Mouse (Mus musculus) urinary bladder, postnatal 36 days (tissue): ENCODE results near the gene Setd7.

Source experiments
- DNase-seq, 2 experiments: peaks; one replicate each; pipeline ENCODE4 v3.0.0; 2022; ENCODE audit warnings: low spot score in 2 of 2, mixed read lengths in 1 of 2

Setd7 gene

DNA sequence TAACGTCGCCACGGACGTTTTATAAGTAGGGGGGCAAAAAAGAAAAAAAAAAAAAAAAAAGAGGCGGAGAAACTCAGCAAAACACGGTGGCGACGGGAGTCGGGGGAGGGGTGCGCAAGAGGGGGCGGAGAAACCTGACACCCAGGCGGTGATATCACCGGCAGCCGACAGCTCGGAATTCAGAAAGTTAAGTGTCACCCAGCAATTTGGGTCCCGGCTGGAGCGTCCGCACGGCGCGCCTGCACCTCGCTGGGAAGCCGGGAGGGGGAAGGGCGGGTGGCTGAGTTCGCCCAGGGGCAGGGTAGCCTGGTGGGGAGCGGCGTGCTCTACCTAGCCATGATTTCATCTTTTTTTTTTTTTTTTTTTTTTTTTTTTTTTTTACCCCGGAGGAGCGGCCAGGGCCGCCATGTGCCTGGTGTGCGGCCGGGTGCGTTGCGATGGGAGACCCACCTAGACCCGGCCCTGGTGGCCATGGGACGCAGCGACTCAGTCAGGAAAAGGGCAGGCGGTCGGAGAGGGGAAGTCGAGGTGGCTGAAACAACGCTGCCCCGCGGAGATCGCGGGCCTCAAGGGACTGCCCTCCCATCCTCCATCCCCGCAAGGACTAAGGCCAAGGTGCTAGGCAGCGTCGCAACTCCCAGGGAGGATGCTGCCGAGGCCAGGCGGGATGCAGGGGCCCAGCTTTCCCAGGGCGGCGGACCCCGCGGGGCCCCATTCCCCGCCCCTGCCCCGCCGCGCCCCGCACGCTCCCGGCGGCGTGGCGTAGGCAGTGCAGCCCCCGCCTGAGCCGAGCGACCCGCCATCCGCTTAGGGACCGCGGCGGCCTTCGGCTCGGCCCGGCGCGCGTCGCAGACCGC lies 857 bp downstream of the Setd7 start:
- DNase-seq = peak; percentile 66 to 88

DNA sequence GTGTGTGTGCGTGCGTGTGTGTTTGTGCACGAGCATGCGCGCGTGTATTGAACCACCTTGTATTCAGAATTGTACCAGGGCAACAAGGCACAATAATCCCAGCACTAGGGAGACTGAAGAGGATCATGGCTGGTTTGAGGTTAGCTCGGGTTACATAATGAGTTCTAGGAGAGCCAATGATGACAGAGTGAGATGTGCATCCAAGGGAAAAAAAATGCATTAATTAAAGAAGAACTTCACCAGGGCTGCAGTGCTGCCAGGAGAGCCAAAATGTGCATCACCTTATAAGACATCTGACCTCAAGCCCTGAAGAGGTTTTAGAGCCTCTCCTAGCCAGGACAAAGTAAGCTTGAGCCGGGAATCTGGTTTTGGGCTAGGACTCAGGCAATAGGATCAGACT lies 5.1 kb downstream of the Setd7 start:
- DNase-seq = no peak

DNA sequence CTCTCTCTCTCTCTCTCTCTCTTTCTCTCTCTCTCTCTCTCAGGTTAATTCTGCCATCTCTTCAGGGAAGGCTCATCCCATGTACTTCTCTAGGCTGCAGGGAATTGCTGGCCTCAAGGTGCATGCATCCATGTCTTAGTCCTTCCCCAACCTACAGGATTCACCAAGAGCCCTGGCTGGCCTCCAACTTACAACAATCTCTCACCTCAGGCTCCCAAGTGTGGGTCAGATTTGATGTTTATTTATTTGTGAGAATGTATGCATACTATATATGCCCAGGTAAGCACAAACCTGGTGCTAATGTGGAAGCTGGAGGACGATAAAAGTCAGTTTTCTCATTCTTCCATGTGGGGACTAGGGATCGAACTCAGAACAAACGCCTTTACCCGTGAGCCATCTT lies 5.8 kb downstream of the Setd7 start:
- no peak for DNase-seq

DNA sequence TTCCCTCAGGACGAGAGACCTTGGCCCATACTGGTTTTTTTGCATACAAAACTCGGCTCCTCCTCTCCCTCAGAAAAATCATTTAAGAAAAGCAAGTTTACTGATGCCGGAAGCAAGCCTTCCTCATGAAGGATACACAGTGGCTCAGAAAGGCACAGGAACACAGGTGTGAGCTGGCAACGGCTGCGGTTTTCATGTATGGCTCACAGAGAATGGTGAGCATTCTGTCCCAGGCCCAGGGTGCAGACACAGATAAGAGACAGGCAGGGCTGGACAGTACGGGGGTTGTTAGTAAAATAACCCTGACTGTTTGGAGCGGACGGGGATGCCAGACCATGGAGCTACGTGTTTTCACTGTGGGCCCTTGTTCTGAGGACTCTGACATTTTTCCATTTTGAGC lies 6.6 kb downstream of the Setd7 start:
- no peak for DNase-seq

DNA sequence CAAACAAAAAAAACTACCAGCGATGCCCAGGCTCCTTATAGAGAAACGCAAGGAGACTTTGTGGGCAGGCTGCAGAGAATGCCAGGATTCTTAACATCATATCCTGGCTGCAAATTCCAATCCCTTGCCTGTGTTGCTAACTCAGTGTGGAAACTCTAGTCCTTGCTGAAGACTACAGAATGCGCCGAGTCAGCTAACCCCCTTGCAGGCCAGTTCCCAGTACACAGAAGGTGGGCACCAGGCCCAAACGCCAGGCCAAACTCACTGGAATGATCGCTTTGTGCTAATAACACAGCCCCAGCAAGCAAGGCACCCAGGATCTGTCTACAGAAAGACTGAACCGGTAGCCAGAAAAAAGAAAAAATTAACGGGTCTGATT lies 7.2 kb downstream of the Setd7 start:
- peak in 1 of 2 experiments; percentile 73 for DNase-seq

DNA sequence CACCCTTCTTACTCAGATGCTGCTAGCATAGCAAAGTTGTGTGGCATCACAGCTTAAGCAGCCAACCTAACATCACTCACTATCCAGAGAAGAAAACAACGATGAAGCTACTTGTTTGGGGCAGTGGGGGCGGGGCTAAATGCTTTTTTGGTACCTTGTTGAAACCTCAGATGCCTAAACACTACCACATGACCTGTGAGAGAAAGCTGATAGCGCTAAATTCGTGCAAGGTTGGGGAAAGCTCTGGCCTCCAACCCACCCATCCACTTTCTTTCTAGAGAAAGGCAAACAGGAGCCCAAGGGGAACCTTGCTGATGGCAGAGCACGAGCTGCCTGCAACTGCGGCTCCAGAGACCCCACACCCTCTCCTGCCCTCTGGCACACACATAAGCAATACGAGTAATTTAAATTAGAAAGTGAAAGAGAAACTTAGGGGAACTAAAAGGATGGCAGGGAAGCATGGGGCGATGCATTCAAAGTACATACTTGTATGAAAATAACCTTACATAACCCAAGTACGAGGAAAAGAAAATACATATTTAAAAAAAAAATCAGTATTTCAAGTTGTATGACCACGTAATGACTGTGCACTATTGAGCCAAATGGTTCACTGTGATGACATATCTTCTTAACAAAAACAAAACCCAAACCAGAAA lies 7.7 kb downstream of the Setd7 start:
- DNase-seq = no peak

DNA sequence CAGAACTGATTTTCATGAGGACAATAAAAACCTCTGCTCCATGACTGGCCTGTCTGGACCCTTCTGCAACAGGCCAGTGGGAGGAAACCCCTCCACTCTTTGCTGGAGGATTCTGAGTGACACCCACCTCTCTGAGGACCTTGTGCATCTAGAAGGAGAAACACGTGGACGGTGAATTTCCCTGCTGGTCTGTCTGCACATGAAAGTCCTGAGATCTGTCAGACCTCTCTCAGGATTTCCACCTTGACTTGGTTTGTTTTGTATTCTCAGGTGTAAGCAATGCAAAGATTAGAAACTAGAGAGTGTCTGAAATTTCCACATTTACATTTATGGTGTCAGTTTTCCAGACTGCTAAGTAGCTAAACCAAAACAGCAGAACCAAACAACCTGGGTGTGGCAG lies 8.5 kb downstream of the Setd7 start:
- DNase-seq = no peak

DNA sequence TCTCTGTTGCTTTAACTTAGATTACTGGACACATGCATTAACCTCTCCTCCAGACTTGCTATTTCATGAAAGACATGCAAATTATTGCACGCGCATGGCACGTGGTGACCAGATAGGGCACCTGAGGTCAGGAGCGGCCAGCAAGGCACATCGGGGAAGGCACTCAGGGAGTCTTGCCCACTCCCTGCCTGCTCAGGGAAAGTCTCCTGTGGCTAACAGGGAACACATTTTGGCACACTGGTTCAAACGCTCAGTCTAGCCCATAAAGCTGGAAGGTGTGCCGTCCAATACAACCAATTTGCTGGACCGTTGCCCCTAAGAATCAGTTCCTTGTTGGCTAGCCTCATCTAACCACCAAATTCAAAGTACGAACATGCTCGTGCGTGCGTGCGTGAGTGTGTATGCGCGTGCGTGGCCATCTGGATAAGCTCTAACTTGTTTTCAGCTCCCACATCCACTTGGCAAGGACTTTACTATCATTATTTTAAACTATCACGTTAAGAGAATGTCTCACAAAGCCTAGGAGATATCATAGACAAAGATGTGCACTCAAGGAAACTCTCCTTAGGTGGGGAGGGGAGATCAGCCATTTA lies 11.6 kb downstream of the Setd7 start:
- DNase-seq = peak in 1 of 2 experiments; percentile 51

DNA sequence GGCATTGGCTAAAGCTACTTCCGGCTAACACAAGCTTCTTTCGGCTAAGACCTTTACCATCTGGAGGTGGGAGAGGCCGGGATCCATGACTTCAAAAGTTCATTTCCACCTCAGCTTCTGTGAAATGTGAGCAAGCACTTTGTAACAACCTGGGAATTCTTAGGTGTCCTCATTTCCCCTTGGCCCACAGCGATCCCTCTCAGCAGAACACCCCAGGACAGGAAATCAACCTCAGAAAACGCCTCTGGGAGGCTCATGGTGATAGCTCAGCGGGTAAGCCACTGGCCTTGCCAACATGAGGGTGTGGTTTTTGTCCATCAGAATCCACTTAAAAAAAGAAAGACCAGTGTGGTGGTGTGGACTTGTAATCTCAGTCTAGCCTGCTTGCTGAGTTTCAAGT lies 13.1 kb downstream of the Setd7 start:
- DNase-seq = no peak

DNA sequence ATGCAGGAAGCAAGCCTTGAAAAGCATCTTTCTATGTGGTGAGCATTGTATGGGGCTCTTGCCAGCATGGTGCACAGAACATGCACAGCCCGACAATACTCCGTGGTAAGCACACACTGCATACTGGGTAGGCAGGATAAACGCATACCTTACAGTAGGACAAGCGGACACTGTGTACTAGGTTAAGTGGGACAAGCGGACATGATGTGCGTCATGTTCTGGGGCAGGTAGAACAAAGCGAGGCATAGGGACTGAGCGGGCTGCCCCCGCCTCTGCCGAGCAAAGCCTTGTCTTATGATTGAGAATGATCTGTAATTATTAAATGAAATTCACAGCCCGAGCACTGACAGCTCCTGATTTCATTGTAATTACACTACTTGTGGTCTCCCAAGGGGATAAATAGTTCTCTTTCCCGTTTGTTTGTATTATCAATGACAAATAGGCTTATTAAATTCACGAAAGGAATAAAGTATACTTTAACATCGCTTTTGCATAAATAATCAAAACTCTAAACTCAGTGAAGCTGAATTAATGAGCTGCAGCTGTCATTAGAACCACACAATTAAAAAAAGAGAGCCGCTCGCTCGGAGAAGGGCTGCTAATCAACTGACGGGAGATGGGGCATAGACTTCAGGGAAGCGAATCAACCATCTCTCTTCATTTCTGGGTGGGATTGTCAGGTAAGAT lies 16.1 kb downstream of the Setd7 start:
- DNase-seq = no peak

DNA sequence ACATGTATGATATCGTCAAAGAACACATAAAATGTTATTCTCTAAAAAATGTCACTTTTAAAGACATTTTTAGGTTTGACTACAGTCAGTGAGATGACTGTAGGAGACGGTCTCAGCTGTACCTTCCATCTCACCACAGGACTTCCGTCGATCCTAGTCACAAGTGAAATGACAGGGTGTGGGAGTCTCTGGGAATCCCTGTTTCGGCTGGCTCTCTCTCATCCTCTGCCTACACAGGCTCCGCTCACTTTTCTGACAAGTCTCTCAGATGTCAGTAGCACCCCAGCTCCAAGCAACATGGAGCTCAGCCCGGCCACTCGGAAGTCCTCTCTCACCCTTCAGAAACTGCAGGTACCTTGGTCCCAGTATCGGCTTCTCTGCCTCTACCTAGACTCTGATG lies 20.0 kb downstream of the Setd7 start:
- DNase-seq = no peak

DNA sequence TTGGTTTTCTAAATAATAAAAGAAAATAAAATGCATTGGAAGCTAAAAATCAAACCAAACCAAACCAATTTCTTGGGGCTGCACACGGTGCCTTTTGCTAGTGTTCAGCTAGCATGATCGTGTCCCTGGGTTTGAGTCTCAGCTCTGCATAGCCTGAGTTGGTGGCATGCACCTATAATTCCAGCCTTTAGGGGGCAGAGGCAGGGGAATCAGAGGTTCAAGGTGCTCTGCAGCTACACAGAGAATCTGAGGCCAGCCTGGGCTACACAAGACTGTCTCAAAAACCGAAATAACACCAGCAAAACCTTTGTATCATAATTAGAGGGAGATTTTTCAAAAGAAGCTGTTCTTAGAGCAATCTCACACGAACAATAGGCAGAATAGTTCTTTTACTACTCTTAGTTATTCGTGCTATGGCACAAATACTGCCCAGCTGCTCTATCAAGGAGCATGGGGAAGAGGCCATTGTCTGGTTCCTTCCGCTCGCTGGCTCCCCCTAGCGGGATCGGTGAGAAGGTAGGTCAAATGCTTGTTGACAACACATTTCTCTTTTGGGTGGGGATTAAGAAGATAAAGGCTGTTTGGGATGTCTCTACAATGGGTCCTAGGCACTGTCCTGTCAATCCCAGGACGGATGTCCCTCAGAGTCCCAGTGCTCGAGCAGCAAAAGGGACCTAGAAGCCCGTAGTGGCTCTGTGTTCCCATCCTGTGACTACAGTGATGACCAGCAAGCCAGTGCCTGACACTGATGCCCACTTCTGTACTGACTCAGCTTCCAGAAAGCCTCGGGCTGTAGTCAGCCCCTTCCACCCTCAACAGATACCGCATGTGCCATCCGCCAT lies 20.9 kb downstream of the Setd7 start:
- peak; percentile 42 to 69 for DNase-seq

DNA sequence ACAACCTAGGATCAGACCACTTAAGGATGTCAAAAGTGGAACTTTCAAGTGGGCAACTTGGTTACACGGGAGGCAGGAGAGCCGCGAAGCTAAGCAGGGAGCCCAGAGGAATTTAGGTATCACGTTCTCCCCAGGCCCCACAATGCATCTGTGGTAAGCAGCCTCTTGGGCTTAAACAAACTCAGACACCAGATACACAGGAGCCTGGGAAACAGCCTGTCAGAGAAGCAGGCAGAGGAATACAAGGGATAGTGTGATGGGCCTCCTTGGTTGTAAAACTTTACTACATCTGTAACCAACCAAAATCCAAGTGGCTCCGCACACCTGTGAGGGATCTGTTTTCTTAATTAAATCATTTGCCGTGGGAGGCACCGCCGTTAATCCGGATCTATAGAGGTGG lies 26.7 kb downstream of the Setd7 start:
- no peak for DNase-seq

DNA sequence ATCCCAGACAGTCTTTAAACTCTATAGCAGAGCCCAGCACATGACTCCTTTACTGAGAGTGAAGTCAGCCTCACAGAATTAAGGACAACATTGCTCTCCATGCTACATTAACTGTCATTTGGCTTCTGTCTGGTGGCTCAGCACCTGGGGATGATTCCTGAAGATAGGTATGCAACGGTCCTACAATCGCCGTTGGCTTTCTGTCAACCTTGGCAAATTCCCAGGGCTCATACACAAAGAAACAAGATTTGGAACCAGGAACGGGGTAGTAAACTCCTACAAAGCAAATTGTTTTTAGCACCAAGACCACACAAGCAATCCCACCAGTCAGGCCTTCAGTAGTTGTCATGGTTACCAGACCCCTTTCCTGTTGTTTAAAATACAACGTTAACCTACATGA lies 27.1 kb downstream of the Setd7 start:
- no peak for DNase-seq

DNA sequence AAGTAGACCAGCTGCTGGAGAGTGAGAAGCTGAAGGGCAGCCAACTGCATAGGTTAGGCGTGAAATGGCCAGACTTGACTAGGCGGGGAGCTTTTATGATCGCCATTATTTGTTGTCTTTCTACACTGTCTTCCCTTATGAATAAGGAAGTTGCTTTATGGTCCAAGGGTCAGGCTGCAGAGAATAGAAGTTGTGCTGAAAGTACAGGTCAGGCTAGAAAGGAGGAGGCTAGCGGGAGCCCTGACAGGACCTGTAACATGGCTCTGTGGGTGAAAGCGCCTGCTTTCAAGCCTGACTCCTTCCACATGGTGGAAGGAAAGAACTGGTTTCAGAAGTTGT lies 28.4 kb downstream of the Setd7 start:
- DNase-seq = no peak

DNA sequence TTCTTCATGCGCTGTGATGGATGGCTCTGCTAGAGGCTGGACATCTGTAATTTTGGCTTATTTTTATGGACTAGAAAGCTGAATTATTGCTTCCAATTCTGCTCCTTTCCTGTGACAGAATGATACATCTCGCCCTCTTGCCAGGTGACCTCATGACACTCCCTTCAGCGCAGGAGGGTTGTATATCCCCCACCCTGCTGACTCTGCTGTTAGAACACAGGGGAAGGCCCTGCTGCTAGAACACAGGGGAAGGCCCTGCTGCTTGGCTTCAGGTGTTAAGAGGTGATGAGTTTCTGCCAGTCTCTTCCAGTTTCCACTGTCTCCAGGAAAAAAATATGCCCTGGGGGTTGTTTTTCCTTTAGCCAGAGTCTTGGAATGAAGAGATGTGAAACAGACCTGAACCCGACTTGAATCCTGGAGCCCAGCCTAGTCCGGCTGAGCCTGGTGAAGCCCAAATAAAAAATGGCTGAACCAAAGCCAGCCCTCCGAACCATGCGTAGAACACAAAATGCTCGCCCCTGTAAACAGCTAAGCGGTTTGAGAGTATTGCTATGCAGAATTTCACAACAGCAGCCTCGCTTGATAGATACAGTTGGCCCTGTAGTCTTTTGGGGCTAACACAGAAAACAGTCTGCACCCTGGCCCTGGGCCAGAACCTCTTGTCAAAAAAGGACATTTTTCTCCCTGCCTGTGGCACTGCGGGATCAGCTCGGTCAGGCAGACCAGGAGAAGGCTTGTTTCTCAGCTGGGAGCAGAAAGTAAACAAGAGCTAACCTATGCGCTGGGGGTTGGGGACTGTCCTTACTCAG lies 29.0 kb downstream of the Setd7 start:
- DNase-seq = peak in 1 of 2 experiments; percentile 75

DNA sequence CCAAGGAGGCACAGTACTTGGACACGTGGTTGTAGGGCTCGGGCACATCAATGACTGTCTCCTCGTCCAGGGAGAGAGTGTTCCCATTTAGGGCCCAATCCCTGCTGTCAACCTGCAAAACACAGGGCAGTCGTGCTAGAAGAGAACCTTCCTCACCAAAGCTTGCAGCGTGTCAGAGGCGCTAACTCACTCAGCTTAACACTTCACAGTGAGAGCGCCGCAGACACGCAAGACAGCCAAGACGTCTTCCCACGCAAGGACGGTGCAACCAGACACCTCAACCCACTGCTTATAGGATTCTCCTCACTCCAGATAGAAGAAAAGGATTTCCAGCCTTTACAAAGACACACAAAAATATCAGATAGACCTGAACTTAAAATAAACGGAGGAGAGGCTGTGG lies 33.8 kb downstream of the Setd7 start:
- no peak for DNase-seq

DNA sequence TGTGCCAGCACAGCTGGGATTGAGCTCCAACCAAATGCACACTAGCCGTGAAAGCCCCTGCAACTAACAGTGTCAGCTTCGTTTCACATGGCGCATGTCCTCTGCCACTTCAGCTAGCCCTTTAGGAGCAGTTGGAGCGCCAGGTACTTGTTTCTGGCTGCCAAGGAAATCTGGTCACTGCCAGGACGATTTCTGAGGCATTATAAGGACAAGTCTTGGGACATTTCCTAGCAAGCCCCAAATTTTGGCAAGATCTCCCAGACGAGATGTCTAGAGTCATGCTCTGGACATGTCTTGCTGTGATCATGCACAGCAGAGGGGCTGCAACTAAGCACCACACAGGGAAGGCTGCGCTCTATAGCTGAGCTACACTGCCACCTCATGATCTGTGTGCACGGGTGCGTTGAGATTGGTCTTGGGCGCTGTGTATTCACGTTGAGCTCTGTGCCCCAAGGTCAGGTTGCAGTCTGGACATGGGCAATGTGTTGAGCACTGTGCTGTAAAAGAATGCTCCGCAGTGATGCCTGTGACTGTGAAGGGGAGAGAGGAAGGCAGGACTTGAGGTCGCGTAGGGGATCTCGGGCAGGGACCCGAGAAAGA lies 35.4 kb downstream of the Setd7 start:
- DNase-seq = no peak

DNA sequence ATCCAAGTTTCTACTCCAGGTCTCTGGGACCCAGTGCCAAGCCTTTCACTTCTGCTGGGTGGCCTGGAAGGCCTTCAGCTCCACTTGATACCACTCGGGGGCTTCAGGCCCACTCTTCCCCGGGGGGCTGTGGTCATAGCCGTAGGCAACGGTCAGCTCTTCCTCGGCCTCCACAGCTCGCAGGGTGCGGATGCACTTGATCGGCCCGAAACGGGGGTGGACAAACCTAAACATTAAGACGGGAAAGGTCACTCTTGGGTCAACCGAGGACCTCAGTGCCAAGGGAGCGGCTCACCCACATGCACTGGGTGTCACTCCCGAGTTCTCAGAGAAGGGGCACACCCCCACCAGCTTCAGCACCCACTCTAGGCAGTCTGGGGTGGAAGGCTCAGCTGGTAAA lies 39.4 kb downstream of the Setd7 start:
- no peak for DNase-seq

DNA sequence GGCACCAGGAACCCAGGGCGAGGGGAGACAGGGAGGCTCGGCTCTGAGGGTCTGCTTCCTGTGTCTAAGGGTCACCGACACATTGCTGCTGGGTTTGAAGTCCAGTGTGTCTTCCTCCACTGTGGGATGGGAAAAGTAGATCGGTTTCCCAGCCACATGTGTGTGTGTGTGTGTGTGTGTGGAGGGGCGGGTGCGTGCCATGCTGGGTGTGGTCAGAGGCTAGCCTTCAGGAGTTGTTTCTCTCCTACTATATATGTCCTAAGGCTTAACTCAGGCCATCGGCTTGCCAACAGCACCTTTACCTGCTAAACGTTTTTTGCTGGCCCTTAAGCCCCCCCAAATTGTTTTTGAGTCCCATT lies 41.9 kb downstream of the Setd7 start:
- no peak for DNase-seq
